Mouse (Mus musculus) E14TG2a.4 (cell line): ENCODE measurements around the gene Sc5d.

Experiments used
- CTCF ChIP-seq: conservative IDR thresholded peaks from 2 replicates; pipeline ENCODE4 v1.5.1; 2014; ENCODE audit warnings: low read length
- NANOG ChIP-seq: IDR thresholded peaks from 2 replicates; pipeline ENCODE4 v1.6.1; 2014; ENCODE audit warnings: borderline replicate concordance, low read length, mixed read lengths
- POU5F1 ChIP-seq: IDR thresholded peaks from 2 replicates; pipeline ENCODE4 v1.6.1; 2014; ENCODE audit warnings: low read length, borderline replicate concordance

GRCm38 (mm10) chr9:42244173-42244572 lies 19.9 kb downstream of the Sc5d start:
- TF ChIP-seq CTCF: no peak
- no peak for TF ChIP-seq NANOG
- TF ChIP-seq POU5F1: no peak
